Mouse (Mus musculus) gastrocnemius, adult 18-20 months (tissue): ENCODE measurements around the gene Mplkip. TPM values are rescaled to one million over a fixed set of nuclear protein-coding genes. Genes with fewer than 3 reads are reported as not detected.

Experiments used
- microRNA-seq: library from miRNA; unstranded; fragments of <30 nt; microRNA quantifications from one replicate; pipeline ENCODE4 v1.2.0, GENCODE M21; 2021
- total RNA-seq, 2 experiments: library from RNA; stranded (reverse); gene quantifications; 2 replicates each; pipeline ENCODE4 v1.2.3; 2021

Gene Mplkip
- total RNA-seq, 2 experiments from 2014 or later: 5.2 to 6.1 TPM

Small RNAs within 50 kb of the gene (microRNA-seq; reads per million reads assigned to microRNA genes)
- not detected for gene Mir466i

Other genes with a start within 250 kb of the Mplkip start
- 1 to 10 TPM; 1.7 to 3.4 TPM for gene Sugct, start 361 bp downstream of the Mplkip start, total RNA-seq
- 10 to 100 TPM; 18.6 to 19.6 TPM for gene Cdk13, start 109.9 kb downstream of the Mplkip start, total RNA-seq
- 10 to 100 TPM; 24.0 to 31.6 TPM for gene Rala, start 249.0 kb downstream of the Mplkip start, total RNA-seq